Mouse (Mus musculus) CH12.LX (cell line): ENCODE results near the gene Gm28729. TPM values are rescaled to one million over a fixed set of nuclear protein-coding genes. Genes with fewer than 3 reads are reported as not detected.

ENCODE experiments used
- DNase-seq: peaks from one replicate; pipeline ENCODE4 v3.0.0-alpha.2; 2013; ENCODE audit errors: extremely low read depth
- H3K27ac ChIP-seq: 2 replicates; pipeline ENCODE4 v1.5.1; 2012; ENCODE audit warnings: low read depth, mild to moderate bottlenecking, control low read depth, moderate library complexity; ENCODE audit not compliant: insufficient read depth
- H3K27me3 ChIP-seq: replicated peaks from 2 replicates; pipeline ENCODE3; 2012; ENCODE audit warnings: inconsistent platforms
- H3K36me3 ChIP-seq, 2 experiments: replicated peaks in 1 of 2; 2 replicates each; pipeline versions ENCODE3 to v1.6.1; 2012; ENCODE audit warnings: inconsistent platforms in 1 of 2, low read length in 1 of 2, mild to moderate bottlenecking in 1 of 2, mixed read lengths in 1 of 2, moderate library complexity in 1 of 2; ENCODE audit not compliant: control insufficient read depth in 1 of 2, insufficient read depth in 1 of 2
- H3K4me1 ChIP-seq, 2 experiments: 2 replicates each; pipeline ENCODE4 v1.6.1; 2012; ENCODE audit warnings: inconsistent platforms in 1 of 2, moderate library complexity in 1 of 2; ENCODE audit not compliant: insufficient read depth in 2 of 2, control insufficient read depth in 1 of 2
- H3K4me2 ChIP-seq: 2 replicates; pipeline ENCODE4 v1.6.1; 2012; ENCODE audit warnings: low read depth, mild to moderate bottlenecking, control low read depth; ENCODE audit not compliant: poor library complexity, insufficient read depth, severe bottlenecking
- H3K4me3 ChIP-seq, 3 experiments: fragments of 150-350 bp in 1 of 3; sonication (generic) in 1 of 3; replicated peaks in 1 of 3; 2 replicates each; pipeline versions ENCODE3 to v1.5.1; 2011 to 2012; ENCODE audit warnings: low read depth in 2 of 3, low read length in 2 of 3, mild to moderate bottlenecking in 2 of 3, moderate library complexity in 2 of 3, control low read depth in 1 of 3, improper control_type of control experiment in 1 of 3, inconsistent platforms in 1 of 3, mixed read lengths in 1 of 3; ENCODE audit not compliant: poor library complexity in 1 of 3
- H3K79me2 ChIP-seq: replicated peaks from 2 replicates; pipeline ENCODE4 v1.6.1; 2012; ENCODE audit warnings: mild to moderate bottlenecking, moderate library complexity; ENCODE audit not compliant: control insufficient read depth, poor library complexity, insufficient read depth, severe bottlenecking; ENCODE audit errors: extremely low read depth
- H3K9ac ChIP-seq: 2 replicates; pipeline ENCODE4 v1.6.1; 2012; ENCODE audit warnings: low read depth, mild to moderate bottlenecking, control low read depth, moderate library complexity; ENCODE audit not compliant: insufficient read depth
- H3K9me3 ChIP-seq: replicated peaks from 2 replicates; pipeline ENCODE3; 2012; ENCODE audit warnings: low read length, inconsistent platforms, mixed read lengths
- CHD2 ChIP-seq: IDR thresholded peaks from 2 replicates; pipeline ENCODE4 v1.6.1; 2011; ENCODE audit warnings: low read length, improper control_type of control experiment
- CTCF ChIP-seq, 2 experiments: IDR thresholded peaks in 1 of 2; conservative IDR thresholded peaks in 1 of 2; 2 replicates each; pipeline ENCODE4 v1.5.1; 2011 to 2012; ENCODE audit warnings: low read depth in 2 of 2, low read length in 2 of 2, improper control_type of control experiment in 1 of 2, inconsistent platforms in 1 of 2, mild to moderate bottlenecking in 1 of 2, moderate library complexity in 1 of 2
- ELF1 ChIP-seq: IDR thresholded peaks from 2 replicates; pipeline ENCODE4 v1.6.1; 2014; ENCODE audit warnings: low read depth, mild to moderate bottlenecking, inconsistent platforms, low read length, improper control_type of control experiment
- EP300 ChIP-seq: IDR thresholded peaks from 2 replicates; pipeline ENCODE4 v1.6.1; 2011; ENCODE audit warnings: low read length, improper control_type of control experiment
- ETS1 ChIP-seq: conservative IDR thresholded peaks from 2 replicates; pipeline ENCODE4 v1.6.1; 2012; ENCODE audit warnings: low read depth, mild to moderate bottlenecking, inconsistent platforms, low read length, improper control_type of control experiment, moderate library complexity
- GABPA ChIP-seq: IDR thresholded peaks from 2 replicates; pipeline ENCODE4 v1.6.1; 2012; ENCODE audit warnings: low read depth, low read length, improper control_type of control experiment, inconsistent platforms; ENCODE audit not compliant: insufficient replicate concordance
- HCFC1 ChIP-seq: IDR thresholded peaks from 2 replicates; pipeline ENCODE4 v1.6.1; 2012; ENCODE audit warnings: low read depth, mild to moderate bottlenecking, inconsistent platforms, low read length, improper control_type of control experiment
- IRF4 ChIP-seq: IDR thresholded peaks from 2 replicates; pipeline ENCODE4 v1.6.1; 2014; ENCODE audit warnings: low read depth, mild to moderate bottlenecking, inconsistent platforms, low read length, improper control_type of control experiment
- JUN ChIP-seq: IDR thresholded peaks from 2 replicates; pipeline ENCODE4 v1.6.1; 2011; ENCODE audit warnings: low read depth, mild to moderate bottlenecking, low read length, improper control_type of control experiment, moderate library complexity; ENCODE audit not compliant: insufficient read depth
- JUND ChIP-seq: conservative IDR thresholded peaks from 2 replicates; pipeline ENCODE4 v1.6.1; 2011; ENCODE audit warnings: low read depth, low read length, improper control_type of control experiment
- MAFK ChIP-seq: IDR thresholded peaks from 2 replicates; pipeline ENCODE4 v1.6.1; 2011; ENCODE audit warnings: low read length, improper control_type of control experiment; ENCODE audit not compliant: insufficient replicate concordance
- MAX ChIP-seq: IDR thresholded peaks from 2 replicates; pipeline ENCODE4 v1.6.1; 2011; ENCODE audit warnings: low read length, improper control_type of control experiment
- MAZ ChIP-seq: IDR thresholded peaks from 2 replicates; pipeline ENCODE4 v1.6.1; 2012; ENCODE audit warnings: low read depth, mild to moderate bottlenecking, inconsistent platforms, low read length, improper control_type of control experiment, moderate library complexity
- MYC ChIP-seq: IDR thresholded peaks from 2 replicates; pipeline ENCODE4 v1.6.1; 2011; ENCODE audit warnings: low read depth, mild to moderate bottlenecking, improper control_type of control experiment, low read length
- NELFE ChIP-seq: IDR thresholded peaks from 2 replicates; pipeline ENCODE4 v1.6.1; 2011; ENCODE audit warnings: low read depth, low read length, improper control_type of control experiment
- PAX5 ChIP-seq: IDR thresholded peaks from 2 replicates; pipeline ENCODE4 v1.6.1; 2012; ENCODE audit warnings: low read length, inconsistent platforms, mixed read lengths
- POLR2AphosphoS2 ChIP-seq: IDR thresholded peaks from 2 replicates; pipeline ENCODE4 v1.6.1; 2011; ENCODE audit warnings: low read depth, low read length, improper control_type of control experiment
- RAD21 ChIP-seq: IDR thresholded peaks from 2 replicates; pipeline ENCODE4 v1.6.1; 2011; ENCODE audit warnings: low read depth, mild to moderate bottlenecking, low read length, improper control_type of control experiment, moderate library complexity
- RCOR1 ChIP-seq: conservative IDR thresholded peaks from 2 replicates; pipeline ENCODE4 v1.6.1; 2012; ENCODE audit warnings: low read depth, mild to moderate bottlenecking, inconsistent platforms, low read length, improper control_type of control experiment
- SIN3A ChIP-seq: IDR thresholded peaks from 2 replicates; pipeline ENCODE4 v1.6.1; 2012; ENCODE audit warnings: low read length, improper control_type of control experiment, inconsistent platforms
- TBP ChIP-seq: conservative IDR thresholded peaks from 2 replicates; pipeline ENCODE4 v1.6.1; 2011; ENCODE audit warnings: low read depth, low read length, improper control_type of control experiment
- TCF12 ChIP-seq: IDR thresholded peaks from 2 replicates; pipeline ENCODE4 v1.6.1; 2014; ENCODE audit warnings: low read depth, mild to moderate bottlenecking, inconsistent platforms, low read length, improper control_type of control experiment
- USF2 ChIP-seq: conservative IDR thresholded peaks from 2 replicates; pipeline ENCODE4 v1.6.1; 2011; ENCODE audit warnings: low read depth, low read length, improper control_type of control experiment
- ZC3H11A ChIP-seq: IDR thresholded peaks from 2 replicates; pipeline ENCODE4 v1.6.1; 2012; ENCODE audit warnings: low read depth, mild to moderate bottlenecking, inconsistent platforms, low read length, improper control_type of control experiment
- ZKSCAN1 ChIP-seq: IDR thresholded peaks from 2 replicates; pipeline ENCODE4 v1.6.1; 2012; ENCODE audit warnings: low read depth, inconsistent platforms, low read length, improper control_type of control experiment, borderline replicate concordance
- ZMIZ1 ChIP-seq: IDR thresholded peaks from 2 replicates; pipeline ENCODE4 v1.6.1; 2012; ENCODE audit warnings: low read depth, mild to moderate bottlenecking, inconsistent platforms, low read length, improper control_type of control experiment
- ZNF384 ChIP-seq: IDR thresholded peaks from 2 replicates; pipeline ENCODE4 v1.6.1; 2012; ENCODE audit warnings: low read depth, low read length, improper control_type of control experiment, inconsistent platforms
- dilution Hi-C: fragments of 300-500 bp; cut with MboI; formaldehyde crosslinking; loops from 2 replicates; pipeline ENCODE4 v1.14.3; 2020; ENCODE audit warnings: low sequenced_read_pairs; ENCODE audit not compliant: extremely low pct_unique_long_range_greater_than_20kb, extremely low pct_ligation_motif_present
- in situ Hi-C: fragments of 300-500 bp; cut with MboI; formaldehyde crosslinking; loops from 3 replicates; pipeline ENCODE4 v1.14.3; 2019; ENCODE audit warnings: low sequenced_read_pairs, low pct_ligation_motif_present, low pct_unique_long_range_greater_than_20kb, mixed read lengths
- polyA plus RNA-seq: library from polyadenylated mRNA; unstranded; fragments of >175 nt; gene quantifications from 2 replicates; pipeline ENCODE4 v1.2.1, GENCODE M21; 2012; ENCODE audit warnings: low read depth; ENCODE audit not compliant: insufficient read length
- total RNA-seq, 2 experiments: library from RNA; depleted of rRNA; stranded (reverse); fragments of 300-350 nt in 1 of 2; fragments of >200 nt in 1 of 2; gene quantifications; 2 replicates each; pipeline ENCODE4 v1.2.3; 2012 to 2014

Gene Gm28729
- total and polyA plus RNA-seq, 3 experiments = not detected

GRCm38 (mm10) chr9:96438334-96438871, 86.7 kb downstream of the Gm28729 start:
- dilution Hi-C loops = no loop called here
- Histone ChIP-seq H3K27me3 (no peaks in the 10 kb centered on the region), H3K4me2 (no peak overlapping the region), H3K9ac (no peak overlapping the region), H3K79me2 (no peaks in the 10 kb centered on the region), H3K9me3 (no peaks in the 10 kb centered on the region), H3K36me3 (no peaks in the 10 kb centered on the region), H3K4me3 (no peak overlapping the region), H3K4me1 (peaks cover 4 to 13% of the 10 kb centered on the region in 2 experiments; a peak in 1 of 4 replicates), H3K27ac (no peak overlapping the region)
- TF ChIP-seq MAX (no peak), TBP (no peak), HCFC1 (no peak), ZC3H11A (no peak), JUN (no peak), ZKSCAN1 (no peak), USF2 (no peak), ZMIZ1 (no peak), ELF1 (no peak), MYC (no peak), RCOR1 (no peak), NELFE (no peak), MAZ (no peak), POLR2AphosphoS2 (no peak)
- in situ Hi-C loops = no loop called here
- DNase-seq = no peak

GRCm38 (mm10) chr9:96437805-96438333, 87.2 kb downstream of the Gm28729 start:
- Histone ChIP-seq H3K4me1 (peaks cover 4 to 13% of the 10 kb centered on the region in 2 experiments; a peak in 1 of 4 replicates), H3K79me2 (no peaks in the 10 kb centered on the region), H3K4me3 (no peak overlapping the region), H3K36me3 (no peaks in the 10 kb centered on the region), H3K27ac (no peak overlapping the region), H3K27me3 (no peaks in the 10 kb centered on the region), H3K4me2 (no peak overlapping the region), H3K9ac (no peak overlapping the region), H3K9me3 (no peaks in the 10 kb centered on the region)
- no peak for DNase-seq
- in situ Hi-C loops (no loop called here), dilution Hi-C loops (no loop called here)
- TF ChIP-seq GABPA (no peak), HCFC1 (no peak), ETS1 (no peak), NELFE (no peak), CTCF (conservative IDR thresholded peaks at IDR 0.05 in 1 of 2, IDR thresholded peaks at IDR 0.05 in 1 of 2; ENCODE audit: low read depth in 2 of 2, low read length in 2 of 2) (no peak), CHD2 (no peak), PAX5 (no peak), EP300 (no peak), TBP (no peak), JUND (no peak), TCF12 (no peak), MAFK (no peak), ZNF384 (no peak), RAD21 (no peak), ZKSCAN1 (no peak), POLR2AphosphoS2 (no peak), SIN3A (no peak), IRF4 (no peak)
